Comparison of ENCODE assay signal across 8 mouse cellular contexts in the genomic region with DNA sequence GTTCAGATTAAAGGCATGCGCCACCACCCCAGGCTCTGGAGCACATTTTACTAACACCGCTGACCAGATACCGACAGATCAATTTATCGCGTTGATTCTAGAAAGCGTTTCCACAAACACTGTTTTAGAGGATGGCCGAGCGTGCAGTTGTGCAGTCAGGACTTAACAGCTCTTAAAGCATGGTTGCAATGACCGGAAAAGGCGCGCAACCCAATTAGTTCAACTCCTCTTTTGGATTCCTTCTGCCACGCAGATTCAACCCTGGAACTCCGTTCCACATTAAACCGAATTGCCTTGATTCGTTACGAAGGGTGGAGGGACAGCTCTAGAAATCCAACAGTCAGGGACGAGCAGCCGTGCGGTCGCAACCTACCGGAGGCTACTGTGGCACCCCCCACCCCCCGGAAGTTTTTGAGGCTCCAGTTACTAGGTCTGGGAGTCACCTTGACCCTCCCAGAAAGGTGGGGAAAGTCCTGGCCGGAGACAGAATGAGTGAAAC. TPM values are rescaled to one million over a fixed set of nuclear protein-coding genes. Genes with fewer than 3 reads are reported as not detected.
DNase-seq lines count a peak whose midpoint lies in the region; ATAC-seq and TF ChIP-seq lines count a peak whose summit lies in the region.

No protein-coding gene starts in this region.

- no peaks in the 10 kb centered on the region for H3K36me3 ChIP-seq in heart, embryonic 12.5 days
- H3K36me3 ChIP-seq in limb, embryonic 13.5 days, result no peaks in the 10 kb centered on the region
- no peaks in the 10 kb centered on the region for H3K36me3 ChIP-seq in midbrain, postnatal 0 days (ENCODE audit: insufficient read depth, low read length)

- no peaks in the 10 kb centered on the region for H3K9me3 ChIP-seq in heart, embryonic 12.5 days (replicated peaks)
- H3K9me3 ChIP-seq in limb, embryonic 13.5 days, result no peaks in the 10 kb centered on the region
- H3K9me3 ChIP-seq in midbrain, postnatal 0 days (ENCODE audit: low read length), result no peaks in the 10 kb centered on the region

- peak overlapping the region; percentile 80 for H3K9ac ChIP-seq in heart, embryonic 12.5 days
- peak overlapping the region; percentile 68 for H3K9ac ChIP-seq in limb, embryonic 13.5 days
- 0 out of 2 replicates have a peak overlapping the region, but pooled peaks have one; percentile 14 for H3K9ac ChIP-seq in midbrain, postnatal 0 days (replicated peaks; ENCODE audit: low read length, poor library complexity, severe bottlenecking)

- peak overlapping the region; percentile 69 for H3K4me2 ChIP-seq in heart, embryonic 12.5 days
- peak overlapping the region; percentile 73 for H3K4me2 ChIP-seq in limb, embryonic 13.5 days (replicated peaks)
- peak overlapping the region; percentile 65 for H3K4me2 ChIP-seq in midbrain, postnatal 0 days (ENCODE audit: low read depth, low read length, poor library complexity, severe bottlenecking)

- intact Hi-C loops in heart, postnatal 25 days (cut with DNase I), result loop anchor here (5.0 to 10.0 kb wide), 2 partner anchors 39 to 91 kb away; no protein-coding TSS in a partner anchor
- intact Hi-C loops in gastrocnemius, postnatal 14 days (cut with DNase I; ENCODE audit: low total_unique reads), result no loop called here

- H3K4me1 ChIP-seq in heart, embryonic 12.5 days (replicated peaks), result no peaks in the 10 kb centered on the region; the same call in 1 of the 2 replicates
- no peaks in the 10 kb centered on the region; the same call in 1 of the 2 replicates for H3K4me1 ChIP-seq in brown adipose tissue, adult 24 weeks (ENCODE audit: control insufficient read depth, insufficient read depth, insufficient read length, low read length)
- peaks cover 11% of the 10 kb centered on the region for H3K4me1 ChIP-seq in limb, embryonic 13.5 days
- peaks cover 6% of the 10 kb centered on the region; the same call in 1 of the 2 replicates for H3K4me1 ChIP-seq in midbrain, postnatal 0 days (ENCODE audit: insufficient read depth, low read length)

- peak; percentile 77 for ATAC-seq in heart, embryonic 12.5 days (ENCODE audit: insufficient number of reproducible peaks, low FRiP score)
- ATAC-seq in CD4-positive, CD25-positive, alpha-beta regulatory T cell, adult 4 months, result peak; percentile 30
- peak; percentile 70 for ATAC-seq in limb, embryonic 13.5 days (ENCODE audit: low FRiP score, low read depth)
- peak; percentile 45 for ATAC-seq in midbrain, postnatal 0 days (ENCODE audit: low FRiP score)

- DNase-seq in heart, postnatal 25 days (ENCODE audit: low spot score), result no peak
- DNase-seq in frontal cortex, postnatal 10 days (ENCODE audit: low spot score in 2 of 2), result peak; percentile 10 to 26
- peak; percentile 59 for DNase-seq in midbrain, postnatal 0 days (ENCODE audit: low spot score)
- DNase-seq in gastrocnemius, postnatal 14 days, result no peak

- WGBS in heart, embryonic 12.5 days, result under 1% methylated on average over 23 of the region's 23 CpGs
- WGBS in limb, embryonic 13.5 days, result under 1% methylated on average over 23 of the region's 23 CpGs
- under 1% methylated on average over 23 of the region's 23 CpGs for WGBS in midbrain, postnatal 0 days

- H3K27me3 ChIP-seq in heart, embryonic 12.5 days (replicated peaks), result no peaks in the 10 kb centered on the region
- no peaks in the 10 kb centered on the region for H3K27me3 ChIP-seq in limb, embryonic 13.5 days
- no peaks in the 10 kb centered on the region for H3K27me3 ChIP-seq in midbrain, postnatal 0 days (ENCODE audit: insufficient read depth, low read length)

- TF ChIP-seq CTCF in midbrain, postnatal 0 days (IDR thresholded peaks at IDR 0.05), result no peak

- peak overlapping the region; percentile 83 for H3K4me3 ChIP-seq in heart, embryonic 12.5 days
- H3K4me3 ChIP-seq in brown adipose tissue, adult 24 weeks (ENCODE audit: insufficient read depth, low read depth, low read length), result peak overlapping the region; percentile 73
- H3K4me3 ChIP-seq in limb, embryonic 13.5 days, result peak overlapping the region; percentile 100
- peak overlapping the region; percentile 99 for H3K4me3 ChIP-seq in midbrain, postnatal 0 days (ENCODE audit: low read depth, low read length)

- H3K27ac ChIP-seq in heart, embryonic 12.5 days (ENCODE audit: poor library complexity, severe bottlenecking), result peak overlapping the region; percentile 82
- peak overlapping the region; percentile 92 for H3K27ac ChIP-seq in brown adipose tissue, adult 24 weeks (replicated peaks; ENCODE audit: low read depth, low read length)
- H3K27ac ChIP-seq in limb, embryonic 13.5 days, result peak overlapping the region; percentile 63; the same call in 1 of the 2 replicates
- no peak overlapping the region; the same call in 1 of the 2 replicates for H3K27ac ChIP-seq in midbrain, postnatal 0 days (ENCODE audit: low read depth, low read length)

RNA-seq across cellular contexts. Expression of a gene that starts 28.2 kb away (rescaled TPM):
- polyA plus RNA-seq in heart, embryonic 12.5 days (2016; fragmentation: Nextera tagmentation; extraction: Ambion mirVana), result 405 and 423 TPM in 2 replicates
- 100 to 1,000 TPM; 191 to 213 TPM for total RNA-seq in heart, postnatal 25 days (2021)
- 100 to 1,000 TPM; 188 to 255 TPM for polyA plus RNA-seq in CD4-positive, CD25-positive, alpha-beta regulatory T cell, adult 4 months (2017; shearing (Covaris generic))
- 342 and 418 TPM in 2 replicates for polyA plus RNA-seq in brown adipose tissue, adult 24 weeks (2012; ENCODE audit: insufficient read depth, insufficient read length, missing spikeins)
- polyA plus RNA-seq in limb, embryonic 13.5 days (2015; fragmentation: Nextera tagmentation; extraction: Ambion mirVana), result 391 and 419 TPM in 2 replicates
- total RNA-seq in midbrain, postnatal 0 days (2014; rRNA removed), result 166 and 238 TPM in 2 replicates
- 277 and 297 TPM in 2 replicates for polyA plus RNA-seq in midbrain, postnatal 0 days (2015; fragmentation: Nextera tagmentation; extraction: Ambion mirVana)
- 100 to 1,000 TPM; 304 to 369 TPM for total RNA-seq in gastrocnemius, postnatal 14 days (2021)

Comparison
In these comparisons a context has a peak if more than half of its experiments do, and no peak if none do; other contexts are left out.
1. H3K9ac ChIP-seq: peak in every context shown above with its lines; median percentile 80 in heart, embryonic 12.5 days; 68 in limb, embryonic 13.5 days; 14 in midbrain, postnatal 0 days.
2. DNase-seq: peak in frontal cortex, postnatal 10 days (2 of 2) and midbrain, postnatal 0 days (single experiment); none in heart, postnatal 25 days (single experiment) and gastrocnemius, postnatal 14 days (single experiment).
3. Peak in every context shown above with its lines, with median percentiles within 50 percentile points of each other: ATAC-seq, H3K4me2 ChIP-seq and H3K4me3 ChIP-seq.